Mouse (Mus musculus): Measurements from ENCODE around the gene Tnfaip2.

Gene Tnfaip2

DNA sequence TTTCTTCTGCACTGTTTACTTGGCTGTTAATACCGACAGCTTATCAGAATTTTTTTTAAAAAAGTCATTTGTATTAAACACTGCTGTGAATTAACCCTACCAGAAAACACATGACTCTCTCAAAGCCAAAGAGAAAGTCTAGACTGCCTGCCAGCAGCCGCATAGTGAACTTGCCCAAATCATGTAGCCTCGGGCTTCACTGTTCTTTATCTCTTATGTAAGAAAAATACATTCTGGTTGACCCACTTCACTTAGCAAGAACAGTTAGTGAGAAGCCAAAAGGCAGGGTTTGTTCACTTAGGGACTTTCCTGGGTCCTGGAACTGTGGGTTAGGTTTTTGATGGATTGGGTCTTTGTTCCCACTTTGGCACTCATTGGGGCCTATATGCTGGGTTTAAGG is 29.5 kb downstream of the Tnfaip2 start:
- DNase-seq (ENCODE audit: extremely low read depth, low read depth) = no peak

DNA sequence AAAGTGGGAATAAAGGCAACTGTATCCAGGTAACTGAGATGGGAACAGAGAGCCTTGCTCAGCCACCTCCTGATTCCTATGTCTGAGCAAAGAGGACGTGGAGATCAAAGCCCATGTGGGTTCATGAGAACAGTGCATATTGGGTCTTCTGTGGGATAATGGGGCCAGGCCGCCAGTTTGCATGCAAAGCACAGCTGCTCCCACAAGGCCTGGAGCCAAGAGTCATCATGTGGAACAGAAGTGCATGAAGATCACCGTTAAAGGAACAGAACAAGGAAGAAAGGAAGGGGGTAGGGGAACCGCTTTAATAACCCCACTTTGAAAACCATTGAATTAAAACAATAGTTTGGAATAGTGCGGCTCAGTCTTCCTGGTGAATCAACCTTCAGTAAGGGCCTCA is 30.6 kb downstream of the Tnfaip2 start:
- DNase-seq (ENCODE audit: extremely low read depth, low read depth) = no peak

DNA sequence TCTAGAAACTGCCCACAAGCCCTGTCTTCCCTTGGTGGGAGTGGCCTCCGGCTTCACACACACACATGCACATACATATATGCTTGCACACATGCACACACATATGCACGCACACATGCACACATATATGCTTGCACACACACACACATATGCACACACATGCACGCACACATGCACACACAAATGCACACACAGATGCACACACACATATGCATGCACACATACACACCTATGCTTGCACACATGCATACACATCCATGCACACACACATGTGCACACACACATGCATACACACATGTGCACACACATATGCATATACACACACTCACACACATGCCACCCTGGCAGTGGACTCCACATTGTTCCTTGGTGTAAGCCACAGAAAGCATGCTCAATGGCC is 32.1 kb downstream of the Tnfaip2 start:
- DNase-seq (ENCODE audit: extremely low read depth, low read depth) = no peak

DNA sequence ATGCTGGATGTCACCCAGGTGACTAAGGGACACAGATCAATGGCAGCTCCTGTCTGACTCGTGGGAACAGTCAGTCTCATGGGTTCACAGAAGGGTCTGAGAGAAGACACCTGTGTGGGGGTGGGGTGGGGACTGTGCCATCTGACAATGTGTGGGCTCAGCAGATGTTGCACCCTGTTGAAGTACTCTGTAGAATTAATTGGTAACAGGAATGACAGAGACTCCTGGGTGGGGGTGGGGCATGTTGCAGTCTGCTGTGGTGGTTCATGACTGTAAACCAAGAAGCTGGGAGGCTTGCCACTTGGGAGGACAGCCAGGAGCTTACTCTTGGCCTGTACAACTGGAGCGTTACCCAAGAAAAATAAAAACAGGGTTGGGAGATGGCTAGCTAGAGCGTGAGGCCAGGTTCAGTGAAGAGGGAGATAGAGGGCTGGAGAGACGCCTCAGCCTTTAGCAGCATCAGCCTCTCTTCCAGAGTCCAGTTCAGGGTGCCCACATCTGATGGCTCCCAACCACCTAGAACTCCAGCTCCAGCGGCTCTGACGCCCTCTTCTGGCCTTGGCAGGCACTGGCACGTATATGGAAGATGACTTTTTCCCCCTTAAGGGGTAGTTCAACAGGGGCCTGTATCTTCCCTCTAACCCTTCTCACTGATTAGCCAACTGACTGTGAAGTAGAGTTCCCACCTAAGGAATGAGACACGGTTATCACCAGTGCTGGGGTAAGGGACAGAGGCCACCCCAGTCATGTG is 32.8 kb downstream of the Tnfaip2 start:
- no peak for DNase-seq (ENCODE audit: extremely low read depth, low read depth)

DNA sequence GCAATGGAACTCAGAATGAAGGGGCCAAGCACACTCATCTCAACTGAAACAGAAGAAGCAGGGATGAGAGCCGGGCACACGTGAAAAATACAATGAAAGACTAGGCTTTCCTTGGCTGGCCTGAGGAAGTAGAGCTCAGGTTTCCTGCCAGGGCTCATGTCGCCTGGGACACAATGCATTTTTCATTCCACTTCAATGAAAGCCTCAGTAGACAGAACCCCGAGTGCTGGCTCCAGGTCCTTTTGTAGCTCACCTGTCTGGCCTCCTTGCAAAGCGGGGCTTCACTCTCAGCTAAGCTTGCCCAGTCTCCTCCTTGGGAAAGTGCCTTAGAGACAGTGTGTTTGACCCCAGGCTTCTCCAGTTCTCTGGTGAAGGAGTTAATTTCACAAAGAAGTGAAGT is 36.7 kb downstream of the Tnfaip2 start:
- DNase-seq (ENCODE audit: extremely low read depth, low read depth) = no peak

DNA sequence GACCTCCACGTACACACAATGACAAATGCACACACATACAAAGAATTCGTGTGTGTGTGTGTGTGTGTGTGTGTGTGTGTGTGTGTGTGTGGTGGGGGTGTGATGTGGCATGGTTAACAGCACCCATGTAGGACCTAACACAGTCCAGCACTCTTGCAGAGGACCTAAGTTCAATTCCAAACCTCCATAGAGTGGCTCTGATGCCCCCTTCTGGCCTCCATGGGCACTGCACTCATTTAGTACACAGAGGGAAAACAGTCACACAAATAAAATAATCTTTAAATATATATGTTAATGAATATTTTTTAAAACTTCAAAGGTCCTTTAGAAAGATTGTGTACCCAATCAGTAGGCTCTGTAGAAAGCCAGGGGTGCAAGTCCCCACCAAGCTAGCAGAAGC is 37.6 kb downstream of the Tnfaip2 start:
- no peak for DNase-seq (ENCODE audit: extremely low read depth, low read depth)

DNA sequence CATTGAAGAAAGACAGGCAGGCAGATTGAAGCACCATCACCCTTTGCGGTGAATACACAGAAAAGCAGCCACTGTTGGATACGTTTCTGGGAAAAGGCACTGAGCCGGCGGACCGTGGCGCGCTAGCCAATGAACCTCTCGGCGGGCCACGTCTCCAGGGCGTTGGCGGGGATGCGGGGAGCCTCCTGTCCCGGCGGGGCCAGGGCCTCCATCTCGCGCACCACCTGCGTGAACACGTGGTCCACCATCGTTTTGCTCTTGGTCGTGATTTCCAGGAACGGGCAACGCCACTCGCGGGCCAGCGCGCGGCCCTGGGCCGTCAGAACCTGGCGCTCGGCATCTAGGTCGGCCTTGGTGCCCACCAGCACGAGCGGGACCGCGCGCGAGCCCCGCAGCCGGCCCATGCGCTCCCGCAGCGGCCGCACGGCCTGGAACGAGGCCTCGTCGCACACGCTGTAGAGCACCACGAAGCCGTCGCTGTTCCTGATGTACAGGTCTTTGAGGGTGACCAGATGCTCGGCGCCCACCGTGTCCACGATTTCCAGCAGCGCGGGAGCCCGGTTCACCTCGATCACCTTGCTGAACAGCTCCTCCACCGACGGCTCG is 42.9 kb downstream of the Tnfaip2 start:
- no peak for DNase-seq (ENCODE audit: extremely low read depth, low read depth)

DNA sequence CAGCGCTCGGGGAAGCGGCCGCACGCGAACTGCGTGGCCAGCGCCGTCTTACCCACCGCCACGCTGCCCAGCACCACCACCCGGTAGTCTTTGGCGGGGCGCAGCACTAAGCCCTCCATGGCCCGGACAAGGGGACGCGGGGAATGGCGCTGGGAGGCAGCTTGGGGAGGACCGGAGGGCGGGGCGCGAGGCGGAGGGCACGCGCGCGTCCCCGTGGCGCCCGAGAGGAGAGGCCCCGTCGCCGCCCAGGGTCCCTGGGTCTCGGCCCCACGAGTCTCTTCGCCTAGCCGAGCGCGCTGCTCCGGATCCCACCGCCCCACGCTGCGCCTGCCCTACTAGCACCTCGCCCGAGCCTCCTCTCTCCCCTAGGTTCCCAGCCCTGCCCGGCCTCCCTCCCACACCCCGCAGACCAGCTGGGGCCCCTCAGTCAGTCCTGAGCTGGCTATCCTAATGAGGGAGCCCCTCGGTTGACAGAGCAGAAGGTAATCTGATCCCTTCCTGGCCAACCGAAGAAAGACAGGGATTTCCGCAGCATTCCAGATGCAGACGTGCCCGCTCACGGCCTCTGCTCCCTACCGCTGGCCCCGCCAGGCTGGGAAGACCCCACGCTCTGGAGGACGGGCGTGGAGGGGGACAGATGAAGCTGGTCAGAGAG is 43.5 kb downstream of the Tnfaip2 start, which contains the start of gene Gm266:
Gene Gm266, minus strand, starts transcription at position 172 of the 655 bp plus-strand sequence.
- DNase-seq (ENCODE audit: extremely low read depth, low read depth) = no peak

DNA sequence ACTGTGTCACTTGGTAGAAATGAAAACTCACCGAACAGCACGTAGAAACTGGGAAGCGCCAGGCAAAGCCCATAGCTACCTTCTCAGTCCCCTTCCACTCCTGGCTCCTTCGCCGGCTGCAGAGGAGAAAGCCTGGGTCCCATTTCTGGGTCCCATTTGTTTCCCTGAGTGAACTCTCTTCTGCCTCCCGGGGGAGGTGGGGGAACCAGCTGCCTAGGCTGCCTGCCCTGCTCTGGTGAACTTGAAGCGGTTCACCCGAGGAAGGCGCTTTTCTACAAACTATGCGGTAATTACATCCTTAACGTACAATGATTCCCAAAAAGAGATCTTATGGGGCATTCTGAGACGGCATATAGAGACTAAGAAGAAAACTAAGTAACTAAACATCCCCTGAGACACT is 44.2 kb downstream of the Tnfaip2 start:
- DNase-seq (ENCODE audit: extremely low read depth, low read depth) = no peak

DNA sequence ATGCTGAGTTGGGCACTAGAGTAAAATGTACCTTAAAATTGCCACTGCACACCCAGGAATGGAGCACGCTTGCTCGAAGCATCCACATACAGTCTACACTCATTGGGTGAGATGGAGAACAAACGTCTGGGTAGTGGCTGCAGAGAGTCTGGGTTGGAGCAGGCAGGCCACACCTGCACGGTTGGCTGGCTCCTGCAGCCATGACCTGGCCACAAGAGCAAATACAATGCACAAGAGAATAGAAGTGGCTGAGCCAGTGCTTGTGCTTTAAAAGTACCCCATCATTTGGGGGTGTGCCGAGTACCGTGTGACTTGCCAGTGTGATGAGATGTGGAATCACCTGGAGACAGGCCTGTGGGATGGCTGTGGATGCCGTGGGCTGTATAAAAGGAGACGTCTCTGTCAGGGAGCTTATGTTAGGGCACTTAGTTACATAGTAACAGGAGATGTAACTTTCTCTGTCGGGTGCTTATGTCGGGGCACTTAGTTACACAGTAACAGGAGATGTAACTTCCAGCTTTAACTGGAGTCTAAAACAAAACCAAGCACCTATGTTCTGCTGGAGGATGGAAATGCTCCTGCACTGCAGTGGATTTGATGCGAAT is 47.1 kb downstream of the Tnfaip2 start:
- DNase-seq (ENCODE audit: extremely low read depth, low read depth) = no peak

DNA sequence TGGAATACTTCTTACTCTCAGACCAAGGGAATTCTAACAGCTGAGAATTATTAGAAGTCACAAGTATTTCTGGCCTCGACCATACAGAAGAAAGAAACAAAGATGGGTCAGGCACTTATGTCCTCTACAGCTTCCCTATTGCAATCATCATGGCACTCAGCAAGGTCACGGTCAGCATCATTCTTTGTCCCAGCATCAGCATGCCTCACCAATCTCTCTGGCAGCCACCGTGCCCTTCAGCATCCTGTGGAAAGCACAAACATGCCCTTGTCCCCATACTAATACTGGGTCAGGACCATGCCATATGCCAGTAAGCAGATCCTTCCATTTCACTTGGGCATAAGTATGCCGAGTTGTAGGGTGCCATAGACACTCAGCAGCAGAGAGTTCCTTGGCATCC is 52.7 kb downstream of the Tnfaip2 start:
- DNase-seq (ENCODE audit: extremely low read depth, low read depth) = no peak

DNA sequence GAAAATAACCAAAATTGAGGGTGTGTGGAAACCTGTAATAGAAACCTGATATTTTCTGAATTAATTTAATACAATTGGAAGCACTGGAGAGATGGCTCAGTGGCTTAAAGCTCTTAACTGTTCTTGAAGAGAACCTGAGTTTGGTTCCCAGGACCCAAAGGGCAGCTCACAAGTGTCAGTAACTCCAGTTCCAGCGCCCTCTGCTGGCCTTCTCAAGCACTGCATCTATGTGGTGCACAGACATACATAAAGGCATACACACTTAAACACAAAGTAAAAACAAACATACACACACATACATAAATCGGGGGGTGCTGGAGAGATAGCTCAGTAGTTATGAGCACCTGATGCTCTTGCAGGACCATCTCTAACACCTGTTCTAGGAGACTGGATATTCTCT is 54.8 kb downstream of the Tnfaip2 start:
- peak; percentile 30 for DNase-seq (ENCODE audit: extremely low read depth, low read depth)

DNA sequence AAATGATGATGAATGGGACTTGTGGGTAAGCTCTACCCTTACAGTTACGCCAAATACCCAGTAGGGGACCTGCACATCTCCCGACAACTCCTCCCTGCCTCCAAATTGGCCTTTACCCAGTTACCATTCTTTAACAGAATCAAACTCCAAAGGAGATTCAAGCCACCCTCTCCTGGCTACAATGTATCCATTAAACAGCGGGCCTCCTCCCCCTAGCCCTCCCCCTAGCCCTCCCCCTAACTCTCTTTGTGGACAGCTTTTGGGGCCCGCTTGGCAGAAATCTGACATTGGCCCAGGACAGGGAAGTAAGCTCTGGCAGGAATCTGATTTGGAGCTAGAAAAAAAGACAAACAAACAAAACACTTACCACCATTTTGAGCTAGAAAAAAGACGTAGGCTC is 57.3 kb downstream of the Tnfaip2 start:
- DNase-seq (ENCODE audit: extremely low read depth, low read depth) = no peak

DNA sequence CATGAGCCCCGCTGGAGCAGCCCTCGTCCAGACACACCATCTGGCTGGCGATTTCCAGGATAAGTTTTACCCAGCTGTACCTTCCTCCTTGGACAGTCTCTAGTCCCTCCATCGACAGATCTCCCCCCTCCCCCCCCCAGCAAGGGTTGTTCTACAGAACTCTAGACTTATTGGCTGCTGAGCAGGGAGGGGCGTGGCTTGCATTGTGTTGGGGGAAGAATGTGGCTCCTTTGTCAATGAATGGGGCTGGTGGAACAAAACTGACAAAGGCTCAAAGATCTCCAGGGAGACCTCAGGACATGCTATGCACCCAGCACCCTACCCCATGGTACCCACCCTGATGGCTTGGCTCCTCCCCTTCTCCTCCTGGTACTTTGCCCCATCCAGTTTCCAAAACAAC is 58.5 kb downstream of the Tnfaip2 start:
- no peak for DNase-seq (ENCODE audit: extremely low read depth, low read depth)

DNA sequence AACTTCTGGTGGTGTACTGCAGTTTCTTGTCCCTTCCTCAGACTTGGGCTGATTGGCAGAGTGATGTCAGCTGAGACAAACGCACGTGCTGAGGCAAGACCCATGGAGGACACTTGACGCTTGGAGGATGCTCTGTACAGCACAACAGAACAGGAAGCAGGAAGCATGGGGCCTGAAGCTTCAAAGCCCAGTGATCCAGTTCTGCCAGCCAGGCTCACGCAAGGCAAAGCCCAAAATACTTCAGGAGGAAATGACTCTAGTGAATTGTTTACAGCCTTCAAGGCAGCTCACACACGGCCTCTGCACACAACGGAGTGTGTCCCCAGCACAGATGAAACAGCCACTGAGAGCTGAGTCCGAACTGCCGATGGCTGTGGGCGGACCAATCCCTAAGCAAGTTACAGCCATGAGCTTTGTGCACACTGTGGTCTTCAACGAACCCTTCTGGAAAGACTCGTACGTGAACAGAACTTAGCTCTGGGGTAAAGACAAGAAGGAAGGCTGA is 60.8 kb downstream of the Tnfaip2 start:
- DNase-seq (ENCODE audit: extremely low read depth, low read depth) = no peak

DNA sequence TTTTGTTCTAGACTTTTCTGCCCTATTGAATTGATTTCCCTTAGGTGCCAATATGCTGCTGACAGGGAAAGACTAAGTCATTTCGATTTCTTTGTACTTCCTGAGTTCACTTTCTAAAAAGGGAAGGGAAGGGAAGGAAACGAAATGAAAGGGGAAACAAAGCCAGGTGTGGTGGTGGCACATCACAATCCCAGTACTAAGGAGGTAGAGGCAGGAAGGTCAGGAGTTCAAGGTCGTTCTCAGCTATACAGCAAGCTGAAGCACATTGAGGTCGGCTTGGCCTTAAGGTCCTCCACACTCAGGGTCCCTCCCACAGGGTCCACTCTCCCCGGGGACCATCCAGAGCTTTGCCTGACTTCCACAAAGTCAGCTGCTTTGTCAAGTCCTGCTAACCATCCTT is 61.3 kb downstream of the Tnfaip2 start:
- no peak for DNase-seq (ENCODE audit: extremely low read depth, low read depth)
